Comparison of ENCODE assay signal across 9 mouse cellular contexts in the genomic region with DNA sequence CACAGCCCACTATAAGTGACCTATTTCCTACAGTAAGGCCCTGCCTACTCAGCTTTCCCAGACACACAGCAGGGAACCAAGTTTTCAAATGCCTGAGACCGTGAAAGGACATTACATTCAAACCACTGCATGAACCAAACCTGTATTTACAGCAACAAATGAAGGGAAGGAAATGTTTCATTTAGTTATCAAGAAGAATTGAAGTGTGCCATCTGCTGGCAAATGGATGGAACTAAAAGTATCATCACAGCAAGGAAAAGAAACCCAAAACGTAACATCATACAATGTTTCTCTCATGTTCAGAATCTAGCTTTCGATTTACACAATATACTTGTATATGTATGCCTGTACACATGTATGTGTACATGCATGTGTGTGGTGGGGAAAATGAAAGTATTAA. TPM values are rescaled to one million over a fixed set of nuclear protein-coding genes. Genes with fewer than 3 reads are reported as not detected.
DNase-seq lines count a peak whose midpoint lies in the region; ATAC-seq and TF ChIP-seq lines count a peak whose summit lies in the region.
"Had no signal": no experiment of that assay in that cellular context is flagged by ENCODE, and none has a peak within 500 bp of the region (broad histone marks: within the 10 kb centered on the region; RNA-seq: fewer than 3 reads in every experiment).

No protein-coding gene starts in this region.

- TF ChIP-seq CTCF in intestine, postnatal 0 days (IDR thresholded peaks at IDR 0.05; ENCODE audit: low read depth) = peak; percentile 71

- DNase-seq in 3T3-L1 (ENCODE audit: low read depth, low spot score) (peak; percentile 61), 416B (ENCODE audit: low read depth) (peak; percentile 49)
- peak; percentile 50 for DNase-seq in embryonic facial prominence, embryonic 14.5 days (ENCODE audit: low spot score)
- DNase-seq in urinary bladder, adult 18-20 months (ENCODE audit: low spot score in 2 of 2) = no peak
- no peak for DNase-seq in thymus, postnatal 14 days
- DNase-seq: adrenal gland, adult 8-10 months had no signal

- ATAC-seq in intestine, postnatal 0 days = no peak
- no peak for ATAC-seq in intestine, embryonic 16.5 days
- ATAC-seq in embryonic facial prominence, embryonic 14.5 days (ENCODE audit: low read depth) = no peak

- H3K27me3 ChIP-seq in intestine, postnatal 0 days (replicated peaks; ENCODE audit: control insufficient read depth, insufficient read depth, low read length) = no peaks in the 10 kb centered on the region
- no peaks in the 10 kb centered on the region for H3K27me3 ChIP-seq in intestine, embryonic 16.5 days (replicated peaks; ENCODE audit: control insufficient read depth, insufficient read depth, low read length)
- H3K27me3 ChIP-seq in embryonic facial prominence, embryonic 14.5 days (replicated peaks; ENCODE audit: control insufficient read depth, insufficient read depth, low read length) = no peaks in the 10 kb centered on the region

- H3K9me3 ChIP-seq in intestine, postnatal 0 days (ENCODE audit: control insufficient read depth) = no peaks in the 10 kb centered on the region
- H3K9me3 ChIP-seq in intestine, embryonic 16.5 days (ENCODE audit: control insufficient read depth, low read length) = no peaks in the 10 kb centered on the region
- no peaks in the 10 kb centered on the region for H3K9me3 ChIP-seq in embryonic facial prominence, embryonic 14.5 days (ENCODE audit: control insufficient read depth, low read length)

- 51% methylated on average over 3 of the region's 3 CpGs for WGBS in intestine, postnatal 0 days
- WGBS in intestine, embryonic 16.5 days = 50% methylated on average over 3 of the region's 3 CpGs
- WGBS in embryonic facial prominence, embryonic 14.5 days = 51% methylated on average over 3 of the region's 3 CpGs

- no peak overlapping the region for H3K9ac ChIP-seq in intestine, postnatal 0 days (ENCODE audit: low read depth, low read length)
- no peak overlapping the region for H3K9ac ChIP-seq in intestine, embryonic 16.5 days (ENCODE audit: low read depth, low read length)
- H3K9ac ChIP-seq in embryonic facial prominence, embryonic 14.5 days (ENCODE audit: low read depth, low read length) = no peak overlapping the region

- no peak overlapping the region for H3K4me3 ChIP-seq in intestine, postnatal 0 days (ENCODE audit: low read depth, low read length)
- H3K4me3 ChIP-seq in intestine, embryonic 16.5 days (ENCODE audit: low read length) = no peak overlapping the region
- H3K4me3 ChIP-seq in embryonic facial prominence, embryonic 14.5 days (ENCODE audit: low read depth, low read length) = no peak overlapping the region

- no peaks in the 10 kb centered on the region for H3K4me1 ChIP-seq in intestine, postnatal 0 days (replicated peaks; ENCODE audit: control insufficient read depth, insufficient read depth, low read length)
- no peaks in the 10 kb centered on the region for H3K4me1 ChIP-seq in intestine, embryonic 16.5 days (ENCODE audit: control insufficient read depth, insufficient read depth, low read length)
- H3K4me1 ChIP-seq in embryonic facial prominence, embryonic 14.5 days (ENCODE audit: control insufficient read depth, insufficient read depth, low read length) = no peaks in the 10 kb centered on the region

- no peak overlapping the region for H3K4me2 ChIP-seq in intestine, postnatal 0 days (replicated peaks; ENCODE audit: low read depth)
- no peak overlapping the region for H3K4me2 ChIP-seq in intestine, embryonic 16.5 days (ENCODE audit: low read depth, low read length)
- no peak overlapping the region for H3K4me2 ChIP-seq in embryonic facial prominence, embryonic 14.5 days (ENCODE audit: low read depth, low read length)

- H3K36me3 ChIP-seq in intestine, postnatal 0 days (ENCODE audit: control insufficient read depth, insufficient read depth) = no peaks in the 10 kb centered on the region
- no peaks in the 10 kb centered on the region for H3K36me3 ChIP-seq in intestine, embryonic 16.5 days (ENCODE audit: control insufficient read depth, insufficient read depth, low read length)
- H3K36me3 ChIP-seq in embryonic facial prominence, embryonic 14.5 days (ENCODE audit: control insufficient read depth, insufficient read depth, low read length) = no peaks in the 10 kb centered on the region

- no peak overlapping the region for H3K27ac ChIP-seq in intestine, postnatal 0 days (ENCODE audit: low read depth, low read length)
- H3K27ac ChIP-seq in intestine, embryonic 16.5 days (ENCODE audit: low read length) = no peak overlapping the region
- H3K27ac ChIP-seq in embryonic facial prominence, embryonic 14.5 days (replicated peaks; ENCODE audit: low read depth, low read length) = no peak overlapping the region
- H3K27ac ChIP-seq: macrophage had no signal

RNA-seq across cellular contexts. Expression of a gene that starts 44.9 kb away (rescaled TPM):
- 0.07 and 0.16 TPM in 2 replicates for polyA plus RNA-seq in intestine, postnatal 0 days (2015; fragmentation: Nextera tagmentation; extraction: Ambion mirVana)
- 0.27 and 0.40 TPM in 2 replicates for polyA plus RNA-seq in intestine, embryonic 16.5 days (2015; fragmentation: Nextera tagmentation; extraction: Ambion mirVana)
- polyA plus RNA-seq in embryonic facial prominence, embryonic 14.5 days (2014; fragmentation: Nextera tagmentation; extraction: Ambion mirVana) = 0.64 and 1.1 TPM in 2 replicates
- polyA plus RNA-seq: macrophage had no signal

RNA-seq across cellular contexts. Expression of a gene that starts 53.7 kb away (rescaled TPM):
- 0.12 TPM in 1 of 2 replicates, not detected in the other for polyA plus RNA-seq in intestine, postnatal 0 days (2015; fragmentation: Nextera tagmentation; extraction: Ambion mirVana)
- polyA plus RNA-seq in intestine, embryonic 16.5 days (2015; fragmentation: Nextera tagmentation; extraction: Ambion mirVana) = not detected in 2 replicates
- polyA plus RNA-seq in embryonic facial prominence, embryonic 14.5 days (2014; fragmentation: Nextera tagmentation; extraction: Ambion mirVana) = 0.13 and 0.39 TPM in 2 replicates

Comparison
In these comparisons a context has a peak if more than half of its experiments do, and no peak if none do; other contexts are left out.
1. DNase-seq: peak in 3T3-L1 (single experiment), 416B (single experiment) and embryonic facial prominence, embryonic 14.5 days (single experiment); none in urinary bladder, adult 18-20 months (0 of 2) and thymus, postnatal 14 days (single experiment).